Mouse (Mus musculus): ENCODE results near the gene Zmiz1. TPM values are rescaled to one million over a fixed set of nuclear protein-coding genes. Genes with fewer than 3 reads are reported as not detected.

The Zmiz1 gene
- polyA plus RNA-seq, 1 experiment from 2014 or later, result 37.0 TPM

- peaks cover 64% of the 10 kb centered on the region for H3K4me1 ChIP-seq (ENCODE audit: control insufficient read depth, insufficient read depth, low read length)
- no peaks in the 10 kb centered on the region for H3K9me3 ChIP-seq (replicated peaks; ENCODE audit: control insufficient read depth, low read length)
- no peak overlapping the region for H3K4me3 ChIP-seq (ENCODE audit: low read depth, low read length)
- DNase-seq (ENCODE audit: low spot score), result no peak
- peaks cover 14% of the 10 kb centered on the region; the same call in 1 of the 2 replicates for H3K36me3 ChIP-seq (ENCODE audit: control insufficient read depth, insufficient read depth, low read length)
- 89% methylated on average over 2 of the region's 2 CpGs for WGBS
- ATAC-seq, result no peak
- H3K9ac ChIP-seq (ENCODE audit: low read length), result no peak overlapping the region
- H3K27ac ChIP-seq (ENCODE audit: low read depth, low read length), result 0 out of 2 replicates have a peak overlapping the region, but pooled peaks have one; percentile 9
- no peaks in the 10 kb centered on the region for H3K27me3 ChIP-seq (replicated peaks; ENCODE audit: control insufficient read depth, insufficient read depth, low read length)
- no peak overlapping the region for H3K4me2 ChIP-seq (ENCODE audit: low read length)
These were observed 94.4 kb downstream of the Zmiz1 start for GRCm38 (mm10) chr14:25553382-25553781.

GRCm38 (mm10) chr14:25554781-25555180 lies 95.8 kb downstream of the Zmiz1 start:
- Histone ChIP-seq H3K4me3 (ENCODE audit: low read depth, low read length) (no peak overlapping the region), H3K27me3 (replicated peaks; ENCODE audit: control insufficient read depth, insufficient read depth, low read length) (no peaks in the 10 kb centered on the region), H3K4me1 (ENCODE audit: control insufficient read depth, insufficient read depth, low read length) (peaks cover 50% of the 10 kb centered on the region), H3K4me2 (ENCODE audit: low read length) (no peak overlapping the region; the same call in 1 of the 2 replicates), H3K36me3 (ENCODE audit: control insufficient read depth, insufficient read depth, low read length) (peaks cover 9% of the 10 kb centered on the region; the same call in 1 of the 2 replicates), H3K9ac (ENCODE audit: low read length) (peak overlapping the region; percentile 48; the same call in 1 of the 2 replicates), H3K27ac (ENCODE audit: low read depth, low read length) (peak overlapping the region; percentile 52; the same call in 1 of the 2 replicates), H3K9me3 (replicated peaks; ENCODE audit: control insufficient read depth, low read length) (no peaks in the 10 kb centered on the region)
- no peak for DNase-seq (ENCODE audit: low spot score)
- 0 out of 2 replicates have a peak, but pooled peaks have one; percentile 13 for ATAC-seq
- 10% methylated on average over 8 of the region's 8 CpGs for WGBS

DNA sequence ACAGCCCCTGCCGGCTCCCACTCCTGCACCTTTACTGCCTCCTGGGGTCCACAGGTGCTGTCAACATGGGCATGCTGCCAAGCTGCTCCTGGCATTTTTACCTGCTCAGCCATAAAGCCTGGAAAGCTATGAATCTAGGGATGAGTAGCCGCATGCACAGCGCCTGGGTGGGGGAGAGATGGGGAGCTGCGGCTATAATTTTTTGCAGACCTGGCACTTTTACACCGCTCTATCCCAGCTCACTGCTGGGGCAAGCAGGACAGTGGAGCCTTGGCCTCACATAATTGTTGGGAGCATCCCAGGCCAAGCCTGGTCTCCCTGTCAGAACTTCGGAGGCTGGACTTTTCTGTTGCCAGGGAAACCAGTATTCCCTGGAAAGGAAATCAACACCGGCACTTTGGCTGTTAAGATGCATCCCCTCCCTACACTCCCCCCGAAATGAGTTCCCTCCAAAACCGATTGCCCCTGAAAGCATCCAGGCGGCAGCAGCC lies 96.4 kb downstream of the Zmiz1 start:
- DNase-seq (ENCODE audit: low spot score) (peak; percentile 67), ATAC-seq (peak; percentile 24; the same call in 1 of the 2 replicates)
- Histone ChIP-seq H3K27me3 (replicated peaks; ENCODE audit: control insufficient read depth, insufficient read depth, low read length) (no peaks in the 10 kb centered on the region), H3K9me3 (replicated peaks; ENCODE audit: control insufficient read depth, low read length) (no peaks in the 10 kb centered on the region), H3K4me1 (ENCODE audit: control insufficient read depth, insufficient read depth, low read length) (peaks cover 45% of the 10 kb centered on the region), H3K27ac (ENCODE audit: low read depth, low read length) (peak overlapping the region; percentile 52), H3K9ac (ENCODE audit: low read length) (peak overlapping the region; percentile 48; the same call in 1 of the 2 replicates), H3K4me2 (ENCODE audit: low read length) (peak overlapping the region; percentile 10; the same call in 1 of the 2 replicates), H3K36me3 (ENCODE audit: control insufficient read depth, insufficient read depth, low read length) (peaks cover 13% of the 10 kb centered on the region; the same call in 1 of the 2 replicates), H3K4me3 (ENCODE audit: low read depth, low read length) (no peak overlapping the region)
- 14% methylated on average over 10 of the region's 10 CpGs for whole genome bisulfite sequencing

- peak overlapping the region; percentile 10; the same call in 1 of the 2 replicates for H3K4me2 ChIP-seq (ENCODE audit: low read length)
- H3K4me1 ChIP-seq (ENCODE audit: control insufficient read depth, insufficient read depth, low read length), result peaks cover 41% of the 10 kb centered on the region
- peaks cover 15% of the 10 kb centered on the region for H3K36me3 ChIP-seq (ENCODE audit: control insufficient read depth, insufficient read depth, low read length)
- H3K9ac ChIP-seq (ENCODE audit: low read length), result peak overlapping the region; percentile 48; the same call in 1 of the 2 replicates
- no peaks in the 10 kb centered on the region for H3K27me3 ChIP-seq (replicated peaks; ENCODE audit: control insufficient read depth, insufficient read depth, low read length)
- ATAC-seq (no peak), DNase-seq (ENCODE audit: low spot score) (no peak)
- H3K4me3 ChIP-seq (ENCODE audit: low read depth, low read length), result no peak overlapping the region
- no peaks in the 10 kb centered on the region for H3K9me3 ChIP-seq (replicated peaks; ENCODE audit: control insufficient read depth, low read length)
- WGBS, result 7% methylated on average over 7 of the region's 7 CpGs
- H3K27ac ChIP-seq (ENCODE audit: low read depth, low read length), result peak overlapping the region; percentile 52
These were observed 96.9 kb downstream of the Zmiz1 start for GRCm38 (mm10) chr14:25555848-25556247.

GRCm38 (mm10) chr14:25557014-25557413 lies 98.0 kb downstream of the Zmiz1 start:
- Histone ChIP-seq H3K4me2 (ENCODE audit: low read length) (no peak overlapping the region), H3K4me1 (ENCODE audit: control insufficient read depth, insufficient read depth, low read length) (peaks cover 31% of the 10 kb centered on the region), H3K36me3 (ENCODE audit: control insufficient read depth, insufficient read depth, low read length) (peaks cover 18% of the 10 kb centered on the region), H3K4me3 (ENCODE audit: low read depth, low read length) (no peak overlapping the region), H3K27ac (ENCODE audit: low read depth, low read length) (peak overlapping the region; percentile 56; the same call in 1 of the 2 replicates), H3K9ac (ENCODE audit: low read length) (peak overlapping the region; percentile 29; the same call in 1 of the 2 replicates), H3K9me3 (replicated peaks; ENCODE audit: control insufficient read depth, low read length) (no peaks in the 10 kb centered on the region), H3K27me3 (replicated peaks; ENCODE audit: control insufficient read depth, insufficient read depth, low read length) (no peaks in the 10 kb centered on the region)
- DNase-seq (ENCODE audit: low spot score) (no peak), ATAC-seq (no peak)
- WGBS, result 23% methylated on average over 8 of the region's 8 CpGs

- no peak overlapping the region for H3K4me3 ChIP-seq (ENCODE audit: low read depth, low read length)
- H3K4me1 ChIP-seq (ENCODE audit: control insufficient read depth, insufficient read depth, low read length), result peaks cover 31% of the 10 kb centered on the region
- DNase-seq (ENCODE audit: low spot score) (no peak), ATAC-seq (no peak)
- H3K4me2 ChIP-seq (ENCODE audit: low read length), result no peak overlapping the region
- H3K27me3 ChIP-seq (replicated peaks; ENCODE audit: control insufficient read depth, insufficient read depth, low read length), result no peaks in the 10 kb centered on the region
- peaks cover 18% of the 10 kb centered on the region for H3K36me3 ChIP-seq (ENCODE audit: control insufficient read depth, insufficient read depth, low read length)
- 83% methylated on average over 1 of the region's 1 CpGs for WGBS
- no peak overlapping the region for H3K9ac ChIP-seq (ENCODE audit: low read length)
- no peaks in the 10 kb centered on the region for H3K9me3 ChIP-seq (replicated peaks; ENCODE audit: control insufficient read depth, low read length)
- no peak overlapping the region for H3K27ac ChIP-seq (ENCODE audit: low read depth, low read length)
These were observed 99.5 kb downstream of the Zmiz1 start for GRCm38 (mm10) chr14:25558479-25558878.

DNA sequence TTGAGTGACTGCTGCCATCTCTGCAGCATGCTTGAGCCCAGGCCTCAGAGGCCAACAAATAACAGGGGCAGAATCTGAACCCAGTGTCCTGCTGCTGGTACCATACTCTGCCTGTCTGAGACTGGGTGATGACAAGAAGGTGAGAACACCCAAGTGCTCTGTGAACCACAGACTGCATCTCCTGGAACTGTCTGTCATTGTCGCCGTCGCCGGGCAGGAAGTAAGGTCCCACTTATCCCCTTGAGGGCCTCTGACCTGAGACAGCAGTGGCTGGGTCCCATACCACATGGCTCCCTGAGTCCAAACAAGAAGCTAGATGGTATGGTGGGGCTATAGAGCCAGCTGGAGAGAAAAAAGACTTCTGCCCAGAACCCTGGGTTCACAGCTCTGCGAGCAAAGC lies 100.9 kb downstream of the Zmiz1 start:
- no peaks in the 10 kb centered on the region for H3K9me3 ChIP-seq (replicated peaks; ENCODE audit: control insufficient read depth, low read length)
- H3K4me1 ChIP-seq (ENCODE audit: control insufficient read depth, insufficient read depth, low read length), result peaks cover 30% of the 10 kb centered on the region
- peaks cover 17% of the 10 kb centered on the region; the same call in 1 of the 2 replicates for H3K36me3 ChIP-seq (ENCODE audit: control insufficient read depth, insufficient read depth, low read length)
- no peak for DNase-seq (ENCODE audit: low spot score)
- H3K9ac ChIP-seq (ENCODE audit: low read length), result no peak overlapping the region
- no peaks in the 10 kb centered on the region for H3K27me3 ChIP-seq (replicated peaks; ENCODE audit: control insufficient read depth, insufficient read depth, low read length)
- H3K4me3 ChIP-seq (ENCODE audit: low read depth, low read length), result no peak overlapping the region
- ATAC-seq, result no peak
- 85% methylated on average over 5 of the region's 5 CpGs for WGBS
- H3K4me2 ChIP-seq (ENCODE audit: low read length), result no peak overlapping the region
- no peak overlapping the region for H3K27ac ChIP-seq (ENCODE audit: low read depth, low read length)

- Histone ChIP-seq H3K4me1 (ENCODE audit: control insufficient read depth, insufficient read depth, low read length) (peaks cover 28% of the 10 kb centered on the region), H3K9ac (ENCODE audit: low read length) (no peak overlapping the region), H3K36me3 (ENCODE audit: control insufficient read depth, insufficient read depth, low read length) (peaks cover 17% of the 10 kb centered on the region; the same call in 1 of the 2 replicates), H3K4me2 (ENCODE audit: low read length) (no peak overlapping the region), H3K27ac (ENCODE audit: low read depth, low read length) (no peak overlapping the region), H3K27me3 (replicated peaks; ENCODE audit: control insufficient read depth, insufficient read depth, low read length) (no peaks in the 10 kb centered on the region), H3K4me3 (ENCODE audit: low read depth, low read length) (no peak overlapping the region), H3K9me3 (replicated peaks; ENCODE audit: control insufficient read depth, low read length) (no peaks in the 10 kb centered on the region)
- ATAC-seq, result no peak
- WGBS, result 90% methylated on average over 3 of the region's 3 CpGs
- DNase-seq (ENCODE audit: low spot score), result no peak
These were observed 101.9 kb downstream of the Zmiz1 start for GRCm38 (mm10) chr14:25560841-25561240.

GRCm38 (mm10) chr14:25561716-25562115 lies 102.7 kb downstream of the Zmiz1 start:
- no peak overlapping the region for H3K9ac ChIP-seq (ENCODE audit: low read length)
- WGBS, result 88% methylated on average over 1 of the region's 1 CpGs
- peaks cover 17% of the 10 kb centered on the region; the same call in 1 of the 2 replicates for H3K36me3 ChIP-seq (ENCODE audit: control insufficient read depth, insufficient read depth, low read length)
- DNase-seq (ENCODE audit: low spot score) (no peak), ATAC-seq (no peak)
- no peak overlapping the region for H3K27ac ChIP-seq (ENCODE audit: low read depth, low read length)
- H3K4me2 ChIP-seq (ENCODE audit: low read length), result no peak overlapping the region
- H3K27me3 ChIP-seq (replicated peaks; ENCODE audit: control insufficient read depth, insufficient read depth, low read length), result no peaks in the 10 kb centered on the region
- H3K9me3 ChIP-seq (replicated peaks; ENCODE audit: control insufficient read depth, low read length), result no peaks in the 10 kb centered on the region
- H3K4me3 ChIP-seq (ENCODE audit: low read depth, low read length), result no peak overlapping the region
- H3K4me1 ChIP-seq (ENCODE audit: control insufficient read depth, insufficient read depth, low read length), result peaks cover 22% of the 10 kb centered on the region

Data from forebrain, embryonic 14.5 days (tissue).